Mouse (Mus musculus) naive thymus-derived CD4-positive, alpha-beta T cell, adult 5 months (primary cell): Measurements from ENCODE around the gene Dus2. TPM values are rescaled to one million over a fixed set of nuclear protein-coding genes. Genes with fewer than 3 reads are reported as not detected.

Experiments used
- polyA plus RNA-seq: library from polyadenylated mRNA; unstranded; fragments of 100-300 nt; shearing (Covaris generic); gene quantifications from one replicate; pipeline ENCODE4 v1.2.1, GENCODE M21; 2017

The Dus2 gene
- 12.0 TPM for polyA plus RNA-seq

DNA sequence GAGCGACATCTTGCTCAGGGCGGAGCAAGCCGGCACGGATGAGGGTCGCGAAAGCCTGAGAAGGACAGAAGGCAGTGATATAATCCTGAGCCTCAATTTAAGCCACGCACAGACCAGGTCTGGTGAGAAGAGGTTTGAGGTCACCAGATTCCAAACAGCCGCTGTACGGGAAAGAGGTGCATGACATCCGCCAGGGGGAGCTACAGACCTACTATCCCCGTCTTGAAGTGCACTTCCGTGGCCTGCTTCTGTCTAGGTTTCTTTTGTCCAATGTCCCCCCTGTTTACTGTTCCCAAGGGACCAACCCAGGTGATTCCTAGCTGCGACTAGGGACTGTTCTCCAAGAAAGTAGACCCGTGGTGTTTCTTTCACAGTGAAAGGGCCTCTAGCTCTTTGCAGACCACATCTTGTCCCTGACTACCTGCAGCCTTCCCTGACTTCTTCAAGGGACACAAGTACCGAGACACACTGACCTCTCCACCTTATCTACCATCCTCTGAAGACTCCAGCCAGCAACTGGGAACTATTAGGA lies at the start of gene Dus2:
Gene Dus2 (plus strand): TSS at position 482 of the 532 bp plus-strand sequence.

DNA sequence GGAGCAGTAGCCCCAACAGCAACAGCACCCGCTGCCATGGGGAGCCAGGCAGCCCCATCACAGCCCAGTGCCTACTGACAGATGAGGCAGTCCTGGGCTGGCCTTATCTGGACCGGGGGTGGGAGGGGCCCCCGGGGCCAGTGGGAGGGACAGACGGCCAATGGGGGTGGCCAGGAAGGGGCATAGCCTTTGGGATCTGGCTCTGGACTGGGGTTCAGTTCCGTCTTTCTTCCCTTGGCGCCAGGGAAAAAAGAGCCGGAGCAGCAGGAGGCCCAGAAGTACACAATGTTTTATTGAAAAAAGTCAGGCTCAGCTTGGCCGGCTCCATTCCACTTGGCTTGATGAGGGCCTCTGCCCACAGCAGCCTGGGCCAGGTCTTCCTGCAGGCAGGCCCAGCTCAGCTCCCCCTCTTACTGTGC lies 47.8 kb upstream of the Dus2 start, which contains the start of gene Lcat:
Gene Lcat (minus strand): TSS at position 62 of the 419 bp plus-strand sequence.

DNA sequence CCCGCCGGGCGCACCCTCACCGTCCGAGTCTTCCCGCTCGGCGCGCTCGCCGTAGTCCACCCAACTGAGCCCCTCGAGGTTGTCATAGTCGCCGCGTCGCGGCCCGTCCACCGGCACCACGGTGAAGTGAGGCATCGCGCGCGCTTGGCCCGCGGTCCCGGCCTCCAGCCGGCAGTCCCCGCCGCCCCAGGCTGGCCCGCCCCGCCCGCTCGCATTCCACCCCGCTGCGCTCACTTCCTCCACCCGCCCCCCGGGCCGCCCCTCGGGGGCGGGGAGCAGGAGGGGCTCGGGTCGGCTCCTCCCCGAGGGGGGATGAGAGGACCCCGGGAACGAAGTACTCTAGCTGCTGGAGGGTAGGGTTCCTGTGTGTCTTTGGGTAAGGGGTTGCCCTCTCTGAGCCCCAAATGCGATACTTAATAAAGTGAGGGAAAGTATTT lies 25.2 kb upstream of the Dus2 start, which contains the start of gene Slc12a4:
Gene Slc12a4 (minus strand): TSS at position 193 of the 437 bp plus-strand sequence.

DNA sequence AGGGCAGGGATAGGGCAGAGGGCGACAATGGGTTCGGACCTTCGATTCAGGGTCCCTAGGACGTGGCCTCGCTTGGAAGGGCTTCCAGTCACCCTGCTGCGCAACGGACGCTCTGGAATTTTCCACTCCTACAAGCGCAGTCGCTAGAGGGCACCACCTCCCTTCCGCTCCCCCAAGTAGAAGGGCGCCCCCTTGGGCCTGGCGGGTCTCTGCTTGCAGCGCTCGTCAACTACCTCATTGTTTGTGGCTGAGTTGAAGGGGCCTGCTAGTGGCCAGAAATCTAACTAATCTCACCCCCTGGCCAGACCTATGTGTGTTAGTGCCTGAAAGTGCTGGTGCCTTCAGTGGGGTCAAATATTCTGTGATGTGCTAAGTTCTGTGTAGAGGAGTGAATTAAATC lies 11.8 kb upstream of the Dus2 start, which contains the start of gene Dpep3:
Gene Dpep3 (minus strand): TSS at position 105 of the 400 bp plus-strand sequence.

DNA sequence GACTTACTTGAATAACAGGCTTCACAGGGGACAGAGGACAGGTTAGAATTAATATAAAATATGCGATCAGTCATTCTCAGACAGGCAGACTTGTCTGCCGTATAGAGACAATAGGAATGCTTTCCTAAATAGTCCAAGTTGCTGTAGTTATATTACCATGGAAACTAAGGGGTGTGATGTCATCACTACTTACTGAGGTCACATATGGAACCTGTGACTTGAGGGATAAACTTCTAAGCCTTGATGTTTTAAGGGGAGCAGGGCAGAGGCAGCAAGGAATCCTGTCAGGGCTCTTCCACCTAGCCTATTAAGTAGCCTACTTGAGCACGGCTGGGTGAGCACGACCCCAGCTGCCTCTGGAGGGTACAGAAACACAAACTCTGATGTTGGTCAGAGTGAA lies 14.7 kb downstream of the Dus2 start, which contains the start of gene Dpep2nb:
Gene Dpep2nb (minus strand): TSS at position 101 of the 400 bp plus-strand sequence.

DNA sequence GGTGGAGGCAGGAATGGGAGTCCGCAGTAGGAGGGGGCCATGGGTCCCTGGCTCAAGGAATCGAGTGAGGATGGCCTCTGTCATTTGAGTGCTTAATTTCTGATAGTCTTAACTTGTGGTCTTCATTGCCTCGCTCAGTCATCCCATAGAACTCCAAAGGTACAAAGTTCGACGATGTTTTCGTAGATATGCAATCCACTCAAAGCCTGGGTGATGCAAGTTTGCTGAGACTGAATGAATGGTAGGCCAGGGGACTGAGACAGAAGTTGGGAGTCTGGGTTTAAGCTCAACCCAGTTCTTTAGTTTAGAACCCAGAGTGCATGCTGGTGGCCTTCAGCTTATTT lies 20.5 kb downstream of the Dus2 start, which contains the start of gene Ddx28:
Gene Ddx28 (minus strand): TSS at position 240 of the 344 bp plus-strand sequence.

DNA sequence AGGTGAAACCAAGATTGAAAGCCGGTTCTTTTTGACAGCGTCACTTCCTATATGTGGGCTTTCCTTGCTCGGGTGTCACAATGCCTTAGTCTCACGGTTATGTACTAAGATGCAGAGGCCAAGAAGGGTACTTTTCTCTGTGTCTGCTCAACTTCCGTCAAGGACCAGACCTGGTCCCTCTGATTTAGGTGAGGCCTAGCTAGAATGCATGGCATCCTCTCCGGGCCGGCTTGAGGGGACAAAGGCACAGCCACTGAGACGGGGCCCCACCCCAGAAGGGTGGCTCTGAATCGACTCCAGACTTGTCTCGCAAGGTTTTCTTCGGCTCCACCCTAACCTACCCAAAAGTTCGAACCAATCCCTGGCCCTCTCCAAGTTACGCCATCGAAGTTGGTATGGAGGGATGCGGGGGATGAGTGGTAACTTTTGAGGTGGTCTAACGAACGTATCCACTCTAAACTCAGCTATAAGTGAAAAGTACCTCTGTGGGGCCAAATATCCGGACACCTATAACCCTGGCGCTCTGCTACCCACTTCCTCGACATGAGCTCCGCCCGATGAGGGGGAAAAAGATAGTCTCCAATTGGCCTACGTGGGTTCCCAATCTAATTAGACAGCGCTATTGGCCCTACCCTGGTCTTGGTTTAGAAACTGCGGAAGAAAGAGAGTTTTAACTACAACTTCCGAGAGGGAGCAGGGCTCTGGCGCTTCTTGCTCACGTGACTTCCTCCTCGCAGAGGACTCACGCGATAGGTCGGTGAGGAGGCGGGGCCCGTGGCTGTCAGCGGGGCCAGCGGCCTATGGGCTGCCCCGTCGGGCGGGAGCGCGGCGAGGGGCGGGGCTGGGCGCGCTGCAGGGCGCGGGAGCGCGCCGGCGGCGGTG lies 67.8 kb downstream of the Dus2 start, which contains the start of gene Nfatc3:
Gene Nfatc3 (plus strand): TSS at position 110 of the 882 bp plus-strand sequence.

Other genes with a start within 250 kb of the Dus2 start
- 9.0 TPM for gene Gfod2, start 232.7 kb upstream of the Dus2 start, polyA plus RNA-seq
- 121 TPM for gene Ranbp10, start 164.0 kb upstream of the Dus2 start, polyA plus RNA-seq
- not detected for gene Tsnaxip1, start 163.6 kb upstream of the Dus2 start, polyA plus RNA-seq
- 26.4 TPM for gene Cenpt, start 138.1 kb upstream of the Dus2 start, polyA plus RNA-seq
- gene Thap11, start 136.2 kb upstream of the Dus2 start, polyA plus RNA-seq = 30.5 TPM
- gene Nutf2, start 130.8 kb upstream of the Dus2 start, polyA plus RNA-seq = 21.1 TPM
- 101 TPM for gene Edc4, start 110.5 kb upstream of the Dus2 start, polyA plus RNA-seq
- 1.8 TPM for gene Nrn1l, start 97.8 kb upstream of the Dus2 start, polyA plus RNA-seq
- 17.7 TPM for gene Pskh1, start 90.9 kb upstream of the Dus2 start, polyA plus RNA-seq
- gene Ctrl, start 57.5 kb upstream of the Dus2 start, polyA plus RNA-seq = 1.4 TPM
- gene Psmb10, start 52.9 kb upstream of the Dus2 start, polyA plus RNA-seq = 159 TPM
- not detected for gene Lcat, start 48.0 kb upstream of the Dus2 start, polyA plus RNA-seq
- 17.0 TPM for gene Slc12a4, start 25.2 kb upstream of the Dus2 start, polyA plus RNA-seq
- gene Dpep3, start 11.9 kb upstream of the Dus2 start, polyA plus RNA-seq = not detected
- not detected for gene Dpep2nb, start 14.6 kb downstream of the Dus2 start, polyA plus RNA-seq
- 3.8 TPM for gene Ddx28, start 20.5 kb downstream of the Dus2 start, polyA plus RNA-seq
- gene Nfatc3, start 67.5 kb downstream of the Dus2 start, polyA plus RNA-seq = 142 TPM
- gene Esrp2, start 145.6 kb downstream of the Dus2 start, polyA plus RNA-seq = 1.1 TPM
- 2.6 TPM for gene Pla2g15, start 159.1 kb downstream of the Dus2 start, polyA plus RNA-seq
- 46.4 TPM for gene Slc7a6, start 177.5 kb downstream of the Dus2 start, polyA plus RNA-seq
- 86.3 TPM for gene Slc7a6os, start 219.6 kb downstream of the Dus2 start, polyA plus RNA-seq
- gene Prmt7, start 219.6 kb downstream of the Dus2 start, polyA plus RNA-seq = 48.1 TPM